Mouse (Mus musculus): ENCODE results near the gene E4f1. TPM values are rescaled to one million over a fixed set of nuclear protein-coding genes. Genes with fewer than 3 reads are reported as not detected.
A peak's percentile ranks its signal among the peaks of the same experiment; 100 is the strongest.

Gene E4f1
- polyA plus RNA-seq, 2 experiments: 5.0 to 19.9 TPM

DNA sequence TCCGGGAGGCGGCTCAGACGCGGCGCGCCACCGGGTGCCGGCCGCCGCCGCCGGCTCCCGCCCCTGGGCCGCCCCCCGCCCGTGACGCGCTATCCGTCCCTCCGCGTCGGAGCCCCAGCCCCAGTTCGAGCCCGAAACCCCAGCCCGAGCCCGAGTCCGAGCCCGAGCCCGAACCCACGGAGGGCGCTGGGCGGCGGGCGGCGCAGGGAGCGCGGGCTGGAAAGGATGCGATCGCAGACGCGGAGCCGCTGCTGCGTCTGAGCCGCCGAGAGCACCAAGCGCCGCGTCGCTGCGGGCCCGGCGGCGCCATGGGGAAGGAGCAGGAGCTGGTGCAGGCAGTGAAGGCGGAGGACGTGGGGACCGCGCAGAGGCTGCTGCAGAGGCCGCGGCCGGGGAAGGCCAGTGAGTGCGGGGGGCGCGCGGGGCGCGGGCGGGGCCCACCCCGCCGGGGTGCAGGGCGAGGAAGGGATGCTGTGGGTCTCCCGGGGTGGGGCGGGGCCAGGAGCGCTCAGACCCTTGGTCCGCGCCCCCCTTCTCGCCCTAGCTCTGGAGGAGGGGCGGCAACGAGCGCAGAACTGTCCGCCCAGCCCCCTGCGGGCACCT, 18.6 kb upstream of the E4f1 start:
- ATAC-seq (ENCODE audit: insufficient read depth): no peak
- Histone ChIP-seq H3K4me3 (ENCODE audit: insufficient read depth in 1 of 2, low read depth in 2 of 2, low read length in 2 of 2) (peak overlapping the region; percentile 31 to 40), H3K27ac (no peak overlapping the region), H3K4me2 (ENCODE audit: low read depth) (peak overlapping the region; percentile 51), H3K9ac (replicated peaks) (no peak overlapping the region), H3K4me1 (replicated peaks; ENCODE audit: control insufficient read depth in 2 of 2, insufficient read depth in 2 of 2, low read length in 1 of 2) (no peaks in the 10 kb centered on the region), H3K36me3 (replicated peaks; ENCODE audit: control insufficient read depth, insufficient read depth, low read depth) (no peaks in the 10 kb centered on the region), H3K27me3 (ENCODE audit: control insufficient read depth, insufficient read depth, low read length) (peaks cover 44% of the 10 kb centered on the region), H3K9me3 (ENCODE audit: control insufficient read depth, low read length) (no peaks in the 10 kb centered on the region)
- under 1% methylated on average over 68 of the region's 81 CpGs for WGBS (ENCODE audit: insufficient replicate concordance)
- DNase-seq (ENCODE audit: low read depth in 3 of 3, low spot score in 3 of 3): no peak
- TF ChIP-seq CTCF (IDR thresholded peaks at IDR 0.05; ENCODE audit: low read depth): no peak
- no peak for TF ChIP-seq EP300 (IDR thresholded peaks at IDR 0.05; ENCODE audit: low read depth)

DNA sequence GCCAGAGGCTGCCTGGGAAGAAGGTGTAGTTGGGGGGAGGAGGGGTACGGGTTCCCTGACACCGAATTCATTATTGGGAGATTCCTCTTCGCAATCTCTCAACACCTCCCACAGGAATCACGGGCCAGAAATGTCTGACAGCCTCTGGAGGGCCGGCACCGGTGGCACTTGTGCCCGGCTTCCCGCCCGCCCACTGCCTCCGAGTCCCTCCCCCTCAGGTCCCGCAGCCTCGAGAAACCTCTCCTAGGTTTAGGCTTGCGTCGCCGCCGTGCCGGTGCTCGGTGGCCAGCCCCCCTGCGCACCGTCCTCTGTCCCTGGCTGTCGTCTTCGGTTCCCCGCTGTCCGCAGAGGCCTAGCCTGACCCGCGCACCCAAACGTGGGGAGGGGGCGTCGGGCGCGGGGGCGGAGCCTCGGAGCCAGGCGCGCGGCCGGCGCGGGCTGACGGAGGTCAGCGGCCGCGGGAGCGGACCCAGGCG, 18.1 kb upstream of the E4f1 start, which contains the start of gene Caskin1:
Gene Caskin1 (plus strand): TSS at position 416 of the 476 bp plus-strand sequence.
- WGBS (ENCODE audit: insufficient replicate concordance): 2% methylated on average over 40 of the region's 45 CpGs
- H3K9ac ChIP-seq (replicated peaks): no peak within 1 kb of the TSS
- H3K27me3 ChIP-seq (ENCODE audit: control insufficient read depth, insufficient read depth, low read length): peaks cover 44% of the 10 kb centered on the region
- H3K4me1 ChIP-seq (replicated peaks; ENCODE audit: control insufficient read depth in 2 of 2, insufficient read depth in 2 of 2, low read length in 1 of 2): no peaks in the 10 kb centered on the region
- no peaks in the 10 kb centered on the region for H3K36me3 ChIP-seq (replicated peaks; ENCODE audit: control insufficient read depth, insufficient read depth, low read depth)
- ATAC-seq (ENCODE audit: insufficient read depth): no peak
- peak within 1 kb of the TSS; percentile 31 to 40 for H3K4me3 ChIP-seq (ENCODE audit: insufficient read depth in 1 of 2, low read depth in 2 of 2, low read length in 2 of 2)
- DNase-seq (ENCODE audit: low read depth in 3 of 3, low spot score in 3 of 3): no peak
- peak within 1 kb of the TSS; percentile 51 for H3K4me2 ChIP-seq (ENCODE audit: low read depth)
- H3K9me3 ChIP-seq (ENCODE audit: control insufficient read depth, low read length): no peaks in the 10 kb centered on the region
- no peak within 1 kb of the TSS for H3K27ac ChIP-seq
- TF ChIP-seq EP300 (IDR thresholded peaks at IDR 0.05; ENCODE audit: low read depth) (no peak), CTCF (IDR thresholded peaks at IDR 0.05; ENCODE audit: low read depth) (no peak)

DNA sequence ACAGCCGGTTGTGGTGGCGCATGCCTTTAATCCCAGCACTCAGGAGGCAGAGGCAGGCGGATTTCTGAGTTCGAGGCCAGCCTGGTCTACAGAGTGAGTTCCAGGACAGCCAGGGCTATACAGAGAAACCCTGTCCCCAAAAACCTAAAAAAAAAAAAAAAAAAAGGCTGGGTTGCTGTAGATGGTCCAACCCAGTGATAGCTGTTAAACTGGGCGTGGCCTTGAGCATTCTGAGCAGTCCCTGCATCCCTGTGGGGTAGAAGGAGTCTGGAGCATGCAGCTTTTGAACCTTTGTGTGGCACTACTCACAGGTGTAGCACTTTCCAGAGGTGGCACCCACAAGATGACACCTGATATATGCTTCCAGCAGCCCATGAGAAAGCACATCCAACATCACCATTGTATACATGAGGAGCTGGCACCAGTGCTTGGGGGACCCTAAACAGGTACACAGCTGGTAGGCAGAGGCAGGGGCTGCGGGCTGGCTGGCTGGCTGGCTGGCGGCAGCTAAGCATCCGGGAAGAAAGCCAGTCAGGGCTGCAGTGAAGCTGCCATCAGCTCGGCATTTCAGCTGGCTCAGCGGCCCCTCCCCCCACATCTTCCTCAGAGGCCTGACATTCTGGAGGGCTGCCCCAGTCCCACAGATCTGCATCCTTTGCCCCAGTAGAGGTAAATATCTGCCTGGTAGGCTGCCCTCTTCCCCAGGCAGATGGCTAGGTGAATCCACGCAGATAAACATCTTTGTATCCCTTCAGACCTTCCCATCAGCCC, 15.2 kb upstream of the E4f1 start:
- ATAC-seq (ENCODE audit: insufficient read depth) (no peak), DNase-seq (ENCODE audit: low read depth in 3 of 3, low spot score in 3 of 3) (no peak)
- Histone ChIP-seq H3K27ac (no peak overlapping the region), H3K4me1 (replicated peaks; ENCODE audit: control insufficient read depth in 2 of 2, insufficient read depth in 2 of 2, low read length in 1 of 2) (peaks cover 0 to 2% of the 10 kb centered on the region in 2 experiments; a peak in 1 of 4 replicates), H3K9me3 (ENCODE audit: control insufficient read depth, low read length) (no peaks in the 10 kb centered on the region), H3K9ac (replicated peaks) (no peak overlapping the region), H3K4me3 (ENCODE audit: insufficient read depth in 1 of 2, low read depth in 2 of 2, low read length in 2 of 2) (no peak overlapping the region), H3K27me3 (ENCODE audit: control insufficient read depth, insufficient read depth, low read length) (peaks cover 37% of the 10 kb centered on the region), H3K36me3 (replicated peaks; ENCODE audit: control insufficient read depth, insufficient read depth, low read depth) (no peaks in the 10 kb centered on the region), H3K4me2 (ENCODE audit: low read depth) (no peak overlapping the region)
- TF ChIP-seq CTCF (IDR thresholded peaks at IDR 0.05; ENCODE audit: low read depth) (no peak), EP300 (IDR thresholded peaks at IDR 0.05; ENCODE audit: low read depth) (no peak)
- WGBS (ENCODE audit: insufficient replicate concordance): 30% methylated on average over 11 of the region's 11 CpGs

DNA sequence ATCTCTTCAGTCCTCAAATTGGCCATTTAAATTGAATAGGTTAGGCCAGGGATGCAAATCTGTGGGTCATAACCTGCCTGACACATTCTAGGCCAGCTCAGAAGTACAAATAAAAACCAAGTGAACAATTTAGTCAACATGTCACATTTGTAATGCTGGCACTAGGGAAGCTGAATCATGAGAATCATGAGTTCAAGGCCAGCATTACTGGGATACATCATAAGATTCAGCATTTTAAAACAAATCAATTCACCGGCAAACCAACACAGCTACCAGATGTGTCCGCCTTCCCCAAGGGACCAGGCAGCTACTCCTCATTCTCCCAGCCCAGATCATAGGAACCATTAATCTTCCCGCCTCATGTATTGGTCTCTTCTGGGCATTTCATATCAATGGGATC, 13.4 kb upstream of the E4f1 start:
- Histone ChIP-seq H3K9me3 (ENCODE audit: control insufficient read depth, low read length) (no peaks in the 10 kb centered on the region), H3K4me2 (ENCODE audit: low read depth) (no peak overlapping the region), H3K4me1 (replicated peaks; ENCODE audit: control insufficient read depth in 2 of 2, insufficient read depth in 2 of 2, low read length in 1 of 2) (peaks cover 0 to 9% of the 10 kb centered on the region in 2 experiments; a peak in 3 of 4 replicates), H3K4me3 (ENCODE audit: insufficient read depth in 1 of 2, low read depth in 2 of 2, low read length in 2 of 2) (no peak overlapping the region), H3K9ac (replicated peaks) (no peak overlapping the region), H3K36me3 (replicated peaks; ENCODE audit: control insufficient read depth, insufficient read depth, low read depth) (no peaks in the 10 kb centered on the region), H3K27ac (no peak overlapping the region), H3K27me3 (ENCODE audit: control insufficient read depth, insufficient read depth, low read length) (peaks cover 20% of the 10 kb centered on the region)
- ATAC-seq (ENCODE audit: insufficient read depth): no peak
- 79% methylated on average over 3 of the region's 3 CpGs for WGBS (ENCODE audit: insufficient replicate concordance)
- DNase-seq (ENCODE audit: low read depth in 3 of 3, low spot score in 3 of 3): no peak
- no peak for TF ChIP-seq CTCF (IDR thresholded peaks at IDR 0.05; ENCODE audit: low read depth)
- TF ChIP-seq EP300 (IDR thresholded peaks at IDR 0.05; ENCODE audit: low read depth): no peak

Measured in liver, embryonic 14.5 days (tissue).